Mouse (Mus musculus) stomach, postnatal 0 days (tissue): ENCODE data around the gene Rps11. TPM values are rescaled to one million over a fixed set of nuclear protein-coding genes. Genes with fewer than 3 reads are reported as not detected.

Source experiments
- ATAC-seq: fragments of 200-750 bp; cut with Nextera tagmentation; 2 replicates; pipeline ENCODE4 v1.8.0; 2017; ENCODE audit not compliant: low FRiP score, low TSS enrichment
- DNase-seq: peaks from one replicate; pipeline ENCODE4 v3.0.0-alpha.2; 2016; ENCODE audit warnings: low spot score
- H3K27ac ChIP-seq: fragments of 300-500 bp; sonication (generic); replicated peaks from 2 replicates; pipeline ENCODE4 v1.5.1; 2014; ENCODE audit warnings: mild to moderate bottlenecking, control low read depth
- H3K27me3 ChIP-seq: fragments of 300-500 bp; sonication (generic); 2 replicates; pipeline ENCODE4 v1.6.1; 2014; ENCODE audit warnings: low read length; ENCODE audit not compliant: control insufficient read depth, insufficient read depth
- H3K36me3 ChIP-seq: fragments of 300-500 bp; sonication (generic); 2 replicates; pipeline ENCODE4 v1.6.1; 2014; ENCODE audit warnings: low read length, mixed read lengths; ENCODE audit not compliant: control insufficient read depth, insufficient read depth
- H3K4me1 ChIP-seq: fragments of 300-500 bp; sonication (generic); replicated peaks from 2 replicates; pipeline ENCODE4 v1.6.1; 2014; ENCODE audit warnings: antibody characterized with exemption; ENCODE audit not compliant: control insufficient read depth, insufficient read depth
- H3K4me2 ChIP-seq: fragments of 300-500 bp; sonication (generic); replicated peaks from 2 replicates; pipeline ENCODE4 v1.6.1; 2014; ENCODE audit warnings: low read depth, mild to moderate bottlenecking, control low read depth, moderate library complexity
- H3K4me3 ChIP-seq: fragments of 300-500 bp; sonication (generic); 2 replicates; pipeline ENCODE4 v1.5.1; 2014; ENCODE audit warnings: low read depth, low read length, control low read depth
- H3K9ac ChIP-seq: fragments of 300-500 bp; sonication (generic); 2 replicates; pipeline ENCODE4 v1.6.1; 2014; ENCODE audit warnings: mild to moderate bottlenecking, low read length, control low read depth, mixed read lengths
- H3K9me3 ChIP-seq: fragments of 300-500 bp; sonication (generic); 2 replicates; pipeline ENCODE4 v1.6.1; 2016; ENCODE audit warnings: low read length; ENCODE audit not compliant: control insufficient read depth
- CTCF ChIP-seq: IDR thresholded peaks from 2 replicates; pipeline ENCODE4 v1.5.1; 2016; ENCODE audit warnings: antibody characterized with exemption, low read depth, mild to moderate bottlenecking, moderate library complexity
- EP300 ChIP-seq: optimal IDR thresholded peaks from 2 replicates; pipeline ENCODE3; 2016; ENCODE audit warnings: antibody characterized with exemption
- WGBS: fragments of 180-500 bp; shearing (Covaris S2); extraction: QIAGEN DNeasy Blood & Tissue Kit; methylation state at CpG from one replicate; pipeline ENCODE4 v1.1.7; 2014; 5-methylcytosine and 5-hydroxymethylcytosine counted together
- polyA plus RNA-seq: library from polyadenylated mRNA; unstranded; fragments of >200 nt; fragmentation: Nextera tagmentation; extraction: Ambion mirVana; gene quantifications from 2 replicates; pipeline ENCODE4 v1.2.1, GENCODE M21; 2015

Rps11 gene
- polyA plus RNA-seq, 1 experiment from 2014 or later: 1,191 TPM

- DNase-seq (no peak), ATAC-seq (no peak; the same call in 1 of the 2 replicates)
- Histone ChIP-seq H3K9ac (0 out of 2 replicates have a peak overlapping the region, but pooled peaks have one; percentile 8), H3K9me3 (no peaks in the 10 kb centered on the region), H3K36me3 (peaks cover 7% of the 10 kb centered on the region; the same call in 1 of the 2 replicates), H3K4me1 (no peaks in the 10 kb centered on the region), H3K4me3 (no peak overlapping the region), H3K27ac (no peak overlapping the region), H3K4me2 (no peak overlapping the region), H3K27me3 (no peaks in the 10 kb centered on the region)
- 45% methylated on average over 5 of the region's 5 CpGs for WGBS
- TF ChIP-seq CTCF: no peak
- no peak for TF ChIP-seq EP300
These were observed 43.2 kb downstream of the Rps11 start for GRCm38 (mm10) chr7:45081016-45081415.

- peak; percentile 33; the same call in 1 of the 2 replicates for ATAC-seq
- H3K4me1 ChIP-seq: no peaks in the 10 kb centered on the region
- H3K27ac ChIP-seq: no peak overlapping the region
- no peak overlapping the region for H3K4me2 ChIP-seq
- TF ChIP-seq CTCF (peak; percentile 96), EP300 (no peak)
- H3K36me3 ChIP-seq: peaks cover 9% of the 10 kb centered on the region; the same call in 1 of the 2 replicates
- DNase-seq: peak; percentile 90
- H3K27me3 ChIP-seq: no peaks in the 10 kb centered on the region
- H3K9ac ChIP-seq: no peak overlapping the region
- H3K4me3 ChIP-seq: no peak overlapping the region
- whole genome bisulfite sequencing: under 1% methylated on average over 10 of the region's 10 CpGs
- H3K9me3 ChIP-seq: no peaks in the 10 kb centered on the region
These were observed 44.4 kb downstream of the Rps11 start for GRCm38 (mm10) chr7:45079856-45080255.

GRCm38 (mm10) chr7:45078513-45078912 is 45.7 kb downstream of the Rps11 start:
- H3K9me3 ChIP-seq: no peaks in the 10 kb centered on the region
- DNase-seq: peak; percentile 74
- H3K27me3 ChIP-seq: no peaks in the 10 kb centered on the region
- no peak overlapping the region for H3K4me3 ChIP-seq
- no peak overlapping the region for H3K27ac ChIP-seq
- WGBS: 28% methylated on average over 9 of the region's 9 CpGs
- H3K4me2 ChIP-seq: no peak overlapping the region
- peaks cover 9% of the 10 kb centered on the region; the same call in 1 of the 2 replicates for H3K36me3 ChIP-seq
- ATAC-seq: no peak
- peak; percentile 90 for TF ChIP-seq CTCF
- no peak for TF ChIP-seq EP300
- H3K4me1 ChIP-seq: no peaks in the 10 kb centered on the region
- no peak overlapping the region for H3K9ac ChIP-seq

- peaks cover 9% of the 10 kb centered on the region; the same call in 1 of the 2 replicates for H3K36me3 ChIP-seq
- no peak for DNase-seq
- H3K9me3 ChIP-seq: no peaks in the 10 kb centered on the region
- H3K4me1 ChIP-seq: no peaks in the 10 kb centered on the region
- no peak overlapping the region for H3K4me2 ChIP-seq
- no peak overlapping the region for H3K4me3 ChIP-seq
- no peak for ATAC-seq
- no peak overlapping the region for H3K9ac ChIP-seq
- no peak overlapping the region for H3K27ac ChIP-seq
- H3K27me3 ChIP-seq: no peaks in the 10 kb centered on the region
- 89% methylated on average over 2 of the region's 2 CpGs for WGBS
- TF ChIP-seq EP300 (no peak), CTCF (no peak)
These were observed 46.4 kb downstream of the Rps11 start for GRCm38 (mm10) chr7:45077829-45078228.

- H3K36me3 ChIP-seq: peaks cover 9% of the 10 kb centered on the region; the same call in 1 of the 2 replicates
- no peaks in the 10 kb centered on the region for H3K9me3 ChIP-seq
- no peak for TF ChIP-seq CTCF
- no peak for TF ChIP-seq EP300
- H3K4me1 ChIP-seq: no peaks in the 10 kb centered on the region
- ATAC-seq (no peak), DNase-seq (no peak)
- H3K27me3 ChIP-seq: no peaks in the 10 kb centered on the region
- WGBS: 87% methylated on average over 14 of the region's 14 CpGs
- no peak overlapping the region for H3K9ac ChIP-seq
- no peak overlapping the region for H3K4me2 ChIP-seq
- no peak overlapping the region for H3K27ac ChIP-seq
- H3K4me3 ChIP-seq: no peak overlapping the region
These were observed 46.9 kb downstream of the Rps11 start for GRCm38 (mm10) chr7:45077322-45077721.

- TF ChIP-seq EP300 (no peak), CTCF (no peak)
- no peaks in the 10 kb centered on the region for H3K9me3 ChIP-seq
- ATAC-seq: no peak
These were observed 47.7 kb downstream of the Rps11 start for GRCm38 (mm10) chr7:45076501-45076900.

More at GRCm38 (mm10) chr7:45076501-45076900, 47.7 kb downstream of the Rps11 start:
- no peak overlapping the region for H3K27ac ChIP-seq
- no peaks in the 10 kb centered on the region for H3K27me3 ChIP-seq
- peaks cover 9% of the 10 kb centered on the region; the same call in 1 of the 2 replicates for H3K36me3 ChIP-seq
- H3K9ac ChIP-seq: no peak overlapping the region
- no peak for DNase-seq
- no peak overlapping the region for H3K4me2 ChIP-seq
- H3K4me1 ChIP-seq: no peaks in the 10 kb centered on the region
- 90% methylated on average over 30 of the region's 30 CpGs for WGBS
- no peak overlapping the region for H3K4me3 ChIP-seq
